In genomic region chr3:28755477-28755876, GRCm38 (mm10) we compare ENCODE assay signal across 31 mouse cellular contexts. TPM values are rescaled to one million over a fixed set of nuclear protein-coding genes. Genes with fewer than 3 reads are reported as not detected.
DNase-seq lines count a peak whose midpoint lies in the region; ATAC-seq and TF ChIP-seq lines count a peak whose summit lies in the region.
"Had no signal": no experiment of that assay in that cellular context is flagged by ENCODE, and none has a peak within 500 bp of the region (broad histone marks: within the 10 kb centered on the region; RNA-seq: fewer than 3 reads in every experiment).

No protein-coding gene starts in this region.

- peaks cover 13% of the 10 kb centered on the region; the same call in 1 of the 2 replicates for H3K4me1 ChIP-seq in heart, embryonic 12.5 days (replicated peaks)
- H3K4me1 ChIP-seq in midbrain, embryonic 12.5 days = no peaks in the 10 kb centered on the region
- H3K4me1 ChIP-seq in midbrain, postnatal 0 days (ENCODE audit: insufficient read depth, low read length) = no peaks in the 10 kb centered on the region
- no peaks in the 10 kb centered on the region for H3K4me1 ChIP-seq in hindbrain, postnatal 0 days (ENCODE audit: insufficient read depth, low read length)
- 0 out of 2 replicates have a peak, but pooled peaks cover 2% of the 10 kb centered on the region for H3K4me1 ChIP-seq in midbrain, embryonic 14.5 days (ENCODE audit: control insufficient read depth, insufficient read depth, low read length)
- H3K4me1 ChIP-seq: kidney, embryonic 15.5 days; limb, embryonic 12.5 days; liver, embryonic 15.5 days had no signal

- no peak for ATAC-seq in heart, embryonic 12.5 days (ENCODE audit: insufficient number of reproducible peaks, low FRiP score)
- 0 out of 2 replicates have a peak, but pooled peaks have one; percentile 27 for ATAC-seq in midbrain, embryonic 12.5 days (ENCODE audit: low FRiP score, low read depth)
- no peak for ATAC-seq in midbrain, postnatal 0 days (ENCODE audit: low FRiP score)
- ATAC-seq in hindbrain, postnatal 0 days = no peak
- no peak for ATAC-seq in midbrain, embryonic 14.5 days (ENCODE audit: low FRiP score, low TSS enrichment)

- no peaks in the 10 kb centered on the region for H3K9me3 ChIP-seq in heart, embryonic 12.5 days (replicated peaks)
- H3K9me3 ChIP-seq in midbrain, embryonic 12.5 days = no peaks in the 10 kb centered on the region
- no peaks in the 10 kb centered on the region for H3K9me3 ChIP-seq in midbrain, postnatal 0 days (ENCODE audit: low read length)
- H3K9me3 ChIP-seq in hindbrain, postnatal 0 days (ENCODE audit: low read length) = no peaks in the 10 kb centered on the region
- H3K9me3 ChIP-seq in midbrain, embryonic 14.5 days (ENCODE audit: control insufficient read depth, low read length) = no peaks in the 10 kb centered on the region
- H3K9me3 ChIP-seq: heart, embryonic 13.5 days; kidney, embryonic 15.5 days; limb, embryonic 12.5 days; liver, embryonic 15.5 days had no signal

- H3K36me3 ChIP-seq in heart, embryonic 12.5 days = no peaks in the 10 kb centered on the region
- H3K36me3 ChIP-seq in midbrain, embryonic 12.5 days = no peaks in the 10 kb centered on the region
- H3K36me3 ChIP-seq in midbrain, postnatal 0 days (ENCODE audit: insufficient read depth, low read length) = no peaks in the 10 kb centered on the region
- H3K36me3 ChIP-seq in hindbrain, postnatal 0 days (ENCODE audit: insufficient read depth, low read length) = no peaks in the 10 kb centered on the region
- no peaks in the 10 kb centered on the region for H3K36me3 ChIP-seq in midbrain, embryonic 14.5 days (ENCODE audit: control insufficient read depth, insufficient read depth, low read length)
- H3K36me3 ChIP-seq: heart, embryonic 13.5 days; kidney, embryonic 15.5 days; limb, embryonic 12.5 days; liver, embryonic 15.5 days had no signal

- no peak for DNase-seq in heart, adult 18-20 months
- DNase-seq in midbrain, postnatal 0 days (ENCODE audit: low spot score) = no peak
- peak; percentile 27 for DNase-seq in hindbrain, postnatal 0 days (ENCODE audit: low spot score)
- peak; percentile 47 for DNase-seq in midbrain, embryonic 14.5 days
- no peak for DNase-seq in layer of hippocampus, adult 11-12 months (ENCODE audit: low spot score)
- DNase-seq in right cerebral cortex, postnatal 14 days = no peak
- DNase-seq: adrenal gland, postnatal 25 days; B cell, adult 2 months; cerebellum, adult 18-20 months; cerebellum, postnatal 10 days; gastrocnemius, postnatal 36 days; heart, adult 2 months; heart, postnatal 10 days; kidney, adult 18-20 months; kidney, postnatal 25 days; lung, embryonic 14.5 days; right cerebral cortex, postnatal 25 days; spleen, adult 18-20 months; thymus, postnatal 14 days had no signal

- 0 out of 2 replicates have a peak overlapping the region, but pooled peaks have one; percentile 5 for H3K4me2 ChIP-seq in heart, embryonic 12.5 days
- H3K4me2 ChIP-seq in midbrain, embryonic 12.5 days (replicated peaks) = no peak overlapping the region
- H3K4me2 ChIP-seq in midbrain, postnatal 0 days (ENCODE audit: low read depth, low read length, poor library complexity, severe bottlenecking) = no peak overlapping the region
- H3K4me2 ChIP-seq in hindbrain, postnatal 0 days (ENCODE audit: low read depth, low read length) = no peak overlapping the region
- no peak overlapping the region for H3K4me2 ChIP-seq in midbrain, embryonic 14.5 days (ENCODE audit: low read length)
- H3K4me2 ChIP-seq: heart, embryonic 13.5 days; kidney, embryonic 15.5 days; limb, embryonic 12.5 days; liver, embryonic 15.5 days; lung, embryonic 14.5 days had no signal

- 39% methylated on average over 7 of the region's 7 CpGs for WGBS in heart, embryonic 12.5 days
- 76% methylated on average over 7 of the region's 7 CpGs for WGBS in midbrain, embryonic 12.5 days
- WGBS in midbrain, postnatal 0 days = 69% methylated on average over 7 of the region's 7 CpGs
- 56% methylated on average over 7 of the region's 7 CpGs for WGBS in hindbrain, postnatal 0 days
- WGBS in midbrain, embryonic 14.5 days = 65% methylated on average over 7 of the region's 7 CpGs

- no peak for TF ChIP-seq CTCF in midbrain, postnatal 0 days (IDR thresholded peaks at IDR 0.05)
- no peak for TF ChIP-seq CTCF in hindbrain, postnatal 0 days (IDR thresholded peaks at IDR 0.05; ENCODE audit: low read depth)

- H3K9ac ChIP-seq in heart, embryonic 12.5 days = no peak overlapping the region
- no peak overlapping the region for H3K9ac ChIP-seq in midbrain, embryonic 12.5 days (replicated peaks)
- no peak overlapping the region for H3K9ac ChIP-seq in midbrain, postnatal 0 days (replicated peaks; ENCODE audit: low read length, poor library complexity, severe bottlenecking)
- H3K9ac ChIP-seq in hindbrain, postnatal 0 days (replicated peaks; ENCODE audit: low read length) = no peak overlapping the region
- no peak overlapping the region for H3K9ac ChIP-seq in midbrain, embryonic 14.5 days (replicated peaks; ENCODE audit: low read length)
- H3K9ac ChIP-seq: heart, embryonic 13.5 days; kidney, embryonic 15.5 days; limb, embryonic 12.5 days; liver, embryonic 15.5 days; lung, embryonic 14.5 days had no signal

- H3K27ac ChIP-seq in heart, embryonic 12.5 days (ENCODE audit: poor library complexity, severe bottlenecking) = no peak overlapping the region
- H3K27ac ChIP-seq in midbrain, embryonic 12.5 days (replicated peaks) = no peak overlapping the region
- H3K27ac ChIP-seq in midbrain, postnatal 0 days (ENCODE audit: low read depth, low read length) = no peak overlapping the region
- H3K27ac ChIP-seq in hindbrain, postnatal 0 days = no peak overlapping the region
- H3K27ac ChIP-seq in midbrain, embryonic 14.5 days (replicated peaks; ENCODE audit: low read depth, low read length) = no peak overlapping the region
- H3K27ac ChIP-seq: heart, adult 2 months; heart, embryonic 13.5 days; kidney, embryonic 15.5 days; layer of hippocampus, adult 2 months; left cerebral cortex, adult 2 months; limb, embryonic 12.5 days; liver, embryonic 15.5 days had no signal

- H3K27me3 ChIP-seq in heart, embryonic 12.5 days (replicated peaks) = no peaks in the 10 kb centered on the region
- H3K27me3 ChIP-seq in midbrain, embryonic 12.5 days = no peaks in the 10 kb centered on the region
- H3K27me3 ChIP-seq in midbrain, postnatal 0 days (ENCODE audit: insufficient read depth, low read length) = no peaks in the 10 kb centered on the region
- no peaks in the 10 kb centered on the region for H3K27me3 ChIP-seq in hindbrain, postnatal 0 days (ENCODE audit: insufficient read depth, low read length)
- no peaks in the 10 kb centered on the region for H3K27me3 ChIP-seq in midbrain, embryonic 14.5 days (ENCODE audit: control insufficient read depth, insufficient read depth, low read length)
- H3K27me3 ChIP-seq: kidney, embryonic 15.5 days; limb, embryonic 12.5 days had no signal

- no peak overlapping the region for H3K4me3 ChIP-seq in heart, embryonic 12.5 days
- no peak overlapping the region for H3K4me3 ChIP-seq in midbrain, embryonic 12.5 days
- no peak overlapping the region for H3K4me3 ChIP-seq in midbrain, postnatal 0 days (ENCODE audit: low read depth, low read length)
- no peak overlapping the region for H3K4me3 ChIP-seq in hindbrain, postnatal 0 days (ENCODE audit: low read length)
- H3K4me3 ChIP-seq in midbrain, embryonic 14.5 days (replicated peaks; ENCODE audit: low read depth, low read length) = no peak overlapping the region
- H3K4me3 ChIP-seq: heart, adult 2 months; heart, embryonic 13.5 days; kidney, embryonic 15.5 days; layer of hippocampus, adult 2 months; left cerebral cortex, adult 2 months; limb, embryonic 12.5 days; liver, embryonic 15.5 days had no signal

RNA-seq across cellular contexts. Expression of gene Eif5a2, which starts 25.6 kb away (rescaled TPM):
- 16.0 and 17.6 TPM in 2 replicates for polyA plus RNA-seq in heart, embryonic 12.5 days (2016; fragmentation: Nextera tagmentation; extraction: Ambion mirVana)
- total RNA-seq in heart, adult 18-20 months (2021) = 1 to 10 TPM in 1 of 2 experiments, under 1 TPM in 1; 0.84 to 1.0 TPM
- polyA plus RNA-seq in midbrain, embryonic 12.5 days (2016; fragmentation: Nextera tagmentation; extraction: Ambion mirVana) = 14.5 and 15.5 TPM in 2 replicates
- 23.7 and 24.5 TPM in 2 replicates for total RNA-seq in midbrain, postnatal 0 days (2014; rRNA removed)
- polyA plus RNA-seq in midbrain, postnatal 0 days (2015; fragmentation: Nextera tagmentation; extraction: Ambion mirVana) = 9.0 and 9.2 TPM in 2 replicates
- 23.9 and 26.9 TPM in 2 replicates for total RNA-seq in hindbrain, postnatal 0 days (2014; rRNA removed)
- polyA plus RNA-seq in hindbrain, postnatal 0 days (2015; fragmentation: Nextera tagmentation; extraction: Ambion mirVana) = 10.0 and 10.7 TPM in 2 replicates
- 11.9 and 15.0 TPM in 2 replicates for polyA plus RNA-seq in midbrain, embryonic 14.5 days (2014; fragmentation: Nextera tagmentation; extraction: Ambion mirVana)

RNA-seq across cellular contexts. Expression of gene Rpl22l1, which starts 49.8 kb away (rescaled TPM):
- polyA plus RNA-seq in heart, embryonic 12.5 days (2016; fragmentation: Nextera tagmentation; extraction: Ambion mirVana) = 328 and 330 TPM in 2 replicates
- total RNA-seq in heart, adult 18-20 months (2021) = 100 to 1,000 TPM; 110 to 119 TPM
- polyA plus RNA-seq in midbrain, embryonic 12.5 days (2016; fragmentation: Nextera tagmentation; extraction: Ambion mirVana) = 350 and 355 TPM in 2 replicates
- total RNA-seq in midbrain, postnatal 0 days (2014; rRNA removed) = 171 and 369 TPM in 2 replicates
- 349 and 376 TPM in 2 replicates for polyA plus RNA-seq in midbrain, postnatal 0 days (2015; fragmentation: Nextera tagmentation; extraction: Ambion mirVana)
- 116 and 157 TPM in 2 replicates for total RNA-seq in hindbrain, postnatal 0 days (2014; rRNA removed)
- 341 and 391 TPM in 2 replicates for polyA plus RNA-seq in hindbrain, postnatal 0 days (2015; fragmentation: Nextera tagmentation; extraction: Ambion mirVana)
- polyA plus RNA-seq in midbrain, embryonic 14.5 days (2014; fragmentation: Nextera tagmentation; extraction: Ambion mirVana) = 267 and 312 TPM in 2 replicates

RNA-seq across cellular contexts. Expression of gene Slc2a2, which starts 57.8 kb away (rescaled TPM):
- polyA plus RNA-seq in heart, embryonic 12.5 days (2016; fragmentation: Nextera tagmentation; extraction: Ambion mirVana) = 0.17 and 0.26 TPM in 2 replicates
- not detected for total RNA-seq in heart, adult 18-20 months (2021)
- 0.04 and 0.05 TPM in 2 replicates for polyA plus RNA-seq in midbrain, embryonic 12.5 days (2016; fragmentation: Nextera tagmentation; extraction: Ambion mirVana)
- not detected in 2 replicates for total RNA-seq in midbrain, postnatal 0 days (2014; rRNA removed)
- polyA plus RNA-seq in midbrain, postnatal 0 days (2015; fragmentation: Nextera tagmentation; extraction: Ambion mirVana) = not detected in 2 replicates
- total RNA-seq in hindbrain, postnatal 0 days (2014; rRNA removed) = not detected in 2 replicates
- polyA plus RNA-seq in hindbrain, postnatal 0 days (2015; fragmentation: Nextera tagmentation; extraction: Ambion mirVana) = 0.09 TPM in 1 of 2 replicates, not detected in the other
- 0.19 TPM in 1 of 2 replicates, not detected in the other for polyA plus RNA-seq in midbrain, embryonic 14.5 days (2014; fragmentation: Nextera tagmentation; extraction: Ambion mirVana)
- total RNA-seq: adrenal gland, postnatal 25 days; common myeloid progenitor, adult 5-6 weeks; gastrocnemius, postnatal 36 days; layer of hippocampus, adult 2 months; layer of hippocampus, postnatal 14 days; left cerebral cortex, adult 2 months; left cerebral cortex, postnatal 25 days; megakaryocyte progenitor cell, adult 5-6 weeks had no signal
- polyA plus RNA-seq: limb, embryonic 12.5 days had no signal

Comparison
In these comparisons a context has a peak if more than half of its experiments do, and no peak if none do; other contexts are left out.
1. DNase-seq: peak in hindbrain, postnatal 0 days (single experiment) and midbrain, embryonic 14.5 days (single experiment); none in heart, adult 18-20 months (0 of 2), midbrain, postnatal 0 days (single experiment), layer of hippocampus, adult 11-12 months (single experiment) and right cerebral cortex, postnatal 14 days (single experiment).